Mouse (Mus musculus): Measurements from ENCODE around the gene Shroom1. TPM values are rescaled to one million over a fixed set of nuclear protein-coding genes. Genes with fewer than 3 reads are reported as not detected.
A peak's percentile ranks its signal among the peaks of the same experiment; 100 is the strongest.

The Shroom1 gene
- total RNA-seq, 2 experiments from 2014 or later: not detected

DNA sequence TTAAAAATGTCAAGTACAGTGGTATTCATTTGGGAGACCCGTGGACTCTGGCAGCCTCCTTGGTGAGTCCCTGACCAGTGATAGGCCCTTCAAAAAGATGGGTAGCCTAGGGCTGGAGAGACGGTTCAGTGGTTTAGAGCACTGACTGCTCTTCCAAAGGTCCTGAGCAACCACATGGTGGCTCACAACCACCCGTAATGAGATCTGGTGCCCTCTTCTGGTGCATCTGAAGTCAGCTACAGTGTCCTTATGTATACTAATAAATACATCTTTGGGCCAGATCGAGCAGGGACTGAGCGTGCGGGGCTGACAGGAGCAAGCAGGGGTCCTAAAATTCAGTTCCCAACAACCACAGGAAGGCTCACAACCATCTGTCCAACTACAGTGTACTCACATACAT lies 13.1 kb upstream of the Shroom1 start:
- ATAC-seq (replicated peaks; ENCODE audit: low FRiP score, low TSS enrichment, poor library complexity, severe bottlenecking): no peak

- no peak for ATAC-seq (replicated peaks; ENCODE audit: low FRiP score, low TSS enrichment, poor library complexity, severe bottlenecking)
Measured at GRCm38 (mm10) chr11:53445562-53445961, 11.4 kb upstream of the Shroom1 start.

DNA sequence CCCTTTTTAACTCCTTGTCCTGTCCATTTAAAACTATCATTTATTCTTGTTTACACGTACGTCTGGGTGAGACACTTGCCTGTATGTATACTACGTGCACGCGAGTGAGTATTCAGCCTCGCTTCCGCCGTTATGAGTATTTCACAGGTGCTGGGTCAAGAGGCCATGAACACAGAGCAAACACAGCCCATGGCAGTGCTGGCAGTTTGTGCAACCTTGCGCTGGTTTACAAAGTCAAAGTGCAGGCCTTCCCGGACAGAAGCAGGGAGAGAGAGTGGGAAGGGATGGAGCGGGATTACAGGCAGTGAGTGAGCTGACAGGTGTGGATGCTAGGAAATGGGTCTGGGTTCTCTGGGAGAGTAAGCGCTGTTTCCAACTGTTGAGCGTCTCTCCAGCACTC lies 10.8 kb upstream of the Shroom1 start:
- ATAC-seq (replicated peaks; ENCODE audit: low FRiP score, low TSS enrichment, poor library complexity, severe bottlenecking): no peak

DNA sequence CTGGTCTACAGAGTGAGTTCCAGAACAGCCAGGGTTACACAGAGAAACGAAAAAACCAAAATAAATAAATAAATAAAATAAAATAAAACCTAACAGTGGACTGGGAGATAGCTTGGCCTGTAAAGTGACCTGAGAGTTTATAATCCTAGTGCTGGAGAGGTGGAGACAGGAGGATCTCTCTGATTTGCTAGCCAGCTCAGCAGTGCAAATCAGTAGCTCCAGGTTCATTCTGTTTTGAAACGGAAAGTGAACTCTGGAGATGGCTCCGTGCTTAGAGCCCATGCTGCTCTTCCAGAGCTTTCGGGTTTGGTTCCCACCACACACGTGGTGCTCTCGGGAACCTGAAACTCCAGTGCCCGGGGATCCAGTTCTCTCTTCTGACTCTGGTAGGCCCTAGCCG lies 9.0 kb upstream of the Shroom1 start:
- no peak for ATAC-seq (replicated peaks; ENCODE audit: low FRiP score, low TSS enrichment, poor library complexity, severe bottlenecking)

DNA sequence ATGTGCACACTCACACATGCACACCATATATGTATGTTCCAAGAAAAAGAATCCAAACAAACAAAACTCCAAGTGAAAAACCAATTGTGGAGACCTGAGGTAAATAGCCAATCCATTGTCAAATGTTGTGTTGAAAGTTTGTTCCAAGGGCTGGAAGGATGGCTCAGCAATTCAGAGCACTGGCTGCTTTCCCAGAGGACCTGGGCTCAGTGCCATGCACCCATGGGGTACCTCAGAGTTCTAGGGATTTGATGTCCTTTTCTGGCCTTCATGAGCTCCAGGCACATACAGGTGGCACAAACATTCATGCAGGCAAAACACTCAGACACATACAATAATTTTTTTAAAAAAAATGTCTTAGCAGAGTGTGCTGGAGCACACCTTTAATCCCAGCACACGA lies 8.5 kb upstream of the Shroom1 start:
- ATAC-seq (replicated peaks; ENCODE audit: low FRiP score, low TSS enrichment, poor library complexity, severe bottlenecking): no peak

GRCm38 (mm10) chr11:53450070-53450705 lies 6.8 kb upstream of the Shroom1 start:
- no peak for ATAC-seq (replicated peaks; ENCODE audit: low FRiP score, low TSS enrichment, poor library complexity, severe bottlenecking)

DNA sequence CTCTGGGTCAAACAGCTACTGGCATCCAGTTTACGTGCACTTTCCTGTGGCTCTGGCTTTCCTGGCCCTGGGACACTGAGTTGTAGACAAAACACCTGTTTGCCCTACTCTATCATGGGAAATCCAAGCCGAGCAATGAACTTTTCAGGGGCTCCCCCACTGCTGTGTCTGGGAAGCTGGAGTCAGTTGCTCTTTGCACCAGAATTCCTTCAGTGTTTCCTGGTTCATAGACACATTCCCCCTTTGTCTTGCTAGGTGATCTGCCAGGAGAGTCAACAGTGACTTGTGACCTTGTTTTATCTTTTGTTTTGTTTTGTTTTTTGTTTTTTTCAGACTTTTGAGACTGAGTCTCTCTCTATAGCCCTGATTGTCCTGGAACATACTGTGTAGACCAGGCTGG lies 5.6 kb upstream of the Shroom1 start:
- no peak for ATAC-seq (replicated peaks; ENCODE audit: low FRiP score, low TSS enrichment, poor library complexity, severe bottlenecking)

DNA sequence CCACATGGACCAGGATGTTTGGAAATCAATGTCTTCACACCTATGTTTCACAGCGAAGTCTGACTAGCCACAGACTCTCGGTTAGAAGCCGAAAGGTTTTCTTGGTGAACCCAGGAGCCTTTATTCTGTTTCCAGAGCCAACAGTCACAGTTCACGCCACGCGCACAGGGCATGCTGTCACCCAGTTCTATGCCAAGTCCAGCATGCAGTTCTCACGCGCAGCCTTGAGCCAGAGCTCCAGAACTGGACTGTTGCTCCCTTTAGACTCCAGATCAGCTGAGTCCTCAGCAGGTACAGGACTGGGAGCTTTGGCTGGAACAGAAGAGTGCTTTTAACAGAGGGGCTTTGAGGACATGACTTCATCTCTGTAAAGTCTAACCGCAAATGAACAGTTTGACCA lies 4.6 kb upstream of the Shroom1 start:
- ATAC-seq (replicated peaks; ENCODE audit: low FRiP score, low TSS enrichment, poor library complexity, severe bottlenecking): no peak

- no peak for ATAC-seq (replicated peaks; ENCODE audit: low FRiP score, low TSS enrichment, poor library complexity, severe bottlenecking)
Measured at GRCm38 (mm10) chr11:53453031-53453430, 4.0 kb upstream of the Shroom1 start.

DNA sequence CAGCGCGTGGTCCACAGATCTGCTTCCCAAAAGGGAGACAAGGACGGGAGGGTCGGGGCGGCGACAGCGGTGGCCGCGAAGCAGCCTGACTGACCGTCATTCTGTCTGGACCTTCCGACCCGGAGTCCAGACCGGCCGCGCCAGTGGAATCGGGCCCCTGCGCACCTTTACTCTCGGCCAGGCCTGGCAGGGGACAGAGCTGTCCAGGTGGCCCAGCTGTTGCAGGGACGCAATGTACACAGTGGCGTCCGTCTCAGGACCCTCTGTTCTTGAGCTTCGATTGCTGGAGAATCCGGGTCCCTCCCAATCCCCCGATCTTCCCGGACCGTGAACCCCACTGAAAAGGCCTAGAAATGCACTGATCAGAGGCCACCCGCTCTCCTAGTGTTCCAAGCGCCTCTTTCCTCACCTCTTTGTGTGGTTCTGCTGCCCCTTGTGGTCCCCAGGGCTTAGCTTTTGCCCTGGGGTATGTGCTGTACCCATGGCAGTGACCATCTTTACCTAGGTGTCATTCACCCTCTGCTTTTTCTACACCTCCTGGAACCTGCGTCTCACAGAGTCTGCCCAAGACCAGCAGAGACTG lies 458 bp downstream of the Shroom1 start:
- no peak for ATAC-seq (replicated peaks; ENCODE audit: low FRiP score, low TSS enrichment, poor library complexity, severe bottlenecking)

DNA sequence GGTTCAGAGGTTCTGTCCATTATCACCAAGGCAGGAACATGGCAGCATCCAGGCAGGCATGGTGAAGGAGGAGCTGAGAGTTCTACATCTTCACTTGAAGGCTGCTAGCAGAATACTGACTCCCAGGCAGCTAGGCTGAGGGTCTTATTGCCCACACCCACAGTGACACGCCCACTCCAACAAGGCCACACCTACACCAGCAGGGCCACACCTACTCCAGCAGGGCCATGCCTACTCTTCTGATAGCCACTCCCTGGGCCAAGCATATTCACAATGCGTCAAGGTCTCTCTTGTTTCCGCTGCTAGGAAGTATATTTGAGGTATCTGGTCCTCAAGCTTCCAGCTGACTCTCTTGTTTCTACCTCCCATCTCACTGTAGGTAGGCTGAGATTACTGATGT lies 2.0 kb downstream of the Shroom1 start:
- no peak for ATAC-seq (replicated peaks; ENCODE audit: low FRiP score, low TSS enrichment, poor library complexity, severe bottlenecking)

GRCm38 (mm10) chr11:53460192-53460591 lies 3.2 kb downstream of the Shroom1 start:
- no peak for ATAC-seq (replicated peaks; ENCODE audit: low FRiP score, low TSS enrichment, poor library complexity, severe bottlenecking)

GRCm38 (mm10) chr11:53461727-53462126 lies 4.7 kb downstream of the Shroom1 start:
- peak; percentile 81 for ATAC-seq (replicated peaks; ENCODE audit: low FRiP score, low TSS enrichment, poor library complexity, severe bottlenecking)

GRCm38 (mm10) chr11:53463551-53464424 lies 6.8 kb downstream of the Shroom1 start:
- ATAC-seq (replicated peaks; ENCODE audit: low FRiP score, low TSS enrichment, poor library complexity, severe bottlenecking): no peak

DNA sequence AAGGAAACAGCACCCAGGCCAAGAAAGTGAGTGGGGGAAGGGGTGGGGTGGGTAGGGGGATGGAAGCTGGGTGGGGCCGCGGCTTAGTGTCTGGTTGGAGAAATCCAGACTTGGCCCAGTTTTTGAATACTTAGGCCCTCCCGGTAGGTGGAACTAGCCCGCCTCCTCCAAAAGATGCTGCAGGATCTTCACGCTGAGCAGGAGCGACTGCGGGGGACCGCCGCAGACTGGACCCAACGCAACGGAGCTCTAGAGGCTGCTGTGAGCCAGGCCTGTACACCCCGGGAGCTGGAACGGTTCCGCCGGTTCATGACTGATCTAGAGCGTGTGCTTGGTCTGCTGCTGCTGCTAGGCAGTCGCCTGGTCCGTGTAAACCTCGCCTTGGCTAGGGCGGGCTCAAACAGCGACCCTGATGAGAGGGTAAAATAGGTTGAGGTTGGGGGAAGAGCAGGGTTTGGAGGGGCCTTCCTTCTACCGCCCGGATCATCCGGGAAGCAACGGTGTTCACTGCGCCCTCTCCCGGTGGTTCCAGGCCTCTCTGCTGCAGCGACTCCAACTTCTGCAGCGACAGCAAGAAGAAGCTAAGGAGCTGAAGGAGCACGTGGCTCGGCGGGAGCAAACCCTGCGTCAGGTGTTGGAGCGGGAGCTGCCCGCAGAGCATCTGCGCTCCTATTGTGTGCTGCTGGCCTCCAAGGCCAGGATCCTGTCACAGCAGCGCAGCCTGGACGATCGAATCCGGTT lies 9.4 kb downstream of the Shroom1 start:
- ATAC-seq (replicated peaks; ENCODE audit: low FRiP score, low TSS enrichment, poor library complexity, severe bottlenecking): peak; percentile 46; the same call in 1 of the 2 replicates

GRCm38 (mm10) chr11:53469294-53469967 lies 12.4 kb downstream of the Shroom1 start:
- ATAC-seq (replicated peaks; ENCODE audit: low FRiP score, low TSS enrichment, poor library complexity, severe bottlenecking): no peak

GRCm38 (mm10) chr11:53469968-53470695 lies 13.1 kb downstream of the Shroom1 start, which contains the start of gene Gm9837:
Gene Gm9837, minus strand, starts transcription at chr11:53470479.
- ATAC-seq (replicated peaks; ENCODE audit: low FRiP score, low TSS enrichment, poor library complexity, severe bottlenecking): peak; percentile 89

- ATAC-seq (replicated peaks; ENCODE audit: low FRiP score, low TSS enrichment, poor library complexity, severe bottlenecking): no peak
Measured at GRCm38 (mm10) chr11:53472709-53473108, 15.7 kb downstream of the Shroom1 start.

DNA sequence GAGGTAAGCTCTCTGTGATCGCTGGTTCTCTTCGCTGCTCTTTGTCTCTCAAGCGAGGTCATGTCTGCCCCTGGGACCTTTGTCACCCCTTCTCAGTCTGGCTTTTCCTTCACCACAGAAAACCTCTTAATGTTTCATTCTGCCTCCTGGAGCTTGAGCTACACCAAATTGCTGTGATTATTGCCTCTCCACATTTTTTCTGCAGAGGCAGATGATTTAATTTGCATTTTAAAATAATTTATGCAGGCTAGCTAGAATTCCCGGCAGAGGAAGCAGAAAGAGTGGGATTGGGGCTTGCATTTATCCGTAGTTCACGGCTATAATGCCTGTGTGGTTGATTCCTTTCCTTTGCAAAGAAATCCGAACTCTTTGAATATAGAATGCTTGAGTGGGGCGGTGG lies 18.6 kb downstream of the Shroom1 start:
- ATAC-seq (replicated peaks; ENCODE audit: low FRiP score, low TSS enrichment, poor library complexity, severe bottlenecking): no peak
